Mouse (Mus musculus) midbrain, embryonic 13.5 days (tissue): ENCODE results near the gene Anp32a. TPM values are rescaled to one million over a fixed set of nuclear protein-coding genes. Genes with fewer than 3 reads are reported as not detected.

Experiments used
- ATAC-seq: fragments of 200-750 bp; cut with Nextera tagmentation; 2 replicates; pipeline ENCODE4 v1.8.0; 2017; ENCODE audit warnings: mild to moderate bottlenecking, moderate TSS enrichment, moderate library complexity
- H3K27ac ChIP-seq: fragments of 300-500 bp; sonication (generic); 2 replicates; pipeline ENCODE4 v1.5.1; 2015; ENCODE audit warnings: inconsistent platforms, mild to moderate bottlenecking, moderate library complexity
- H3K27me3 ChIP-seq: fragments of 300-500 bp; sonication (generic); 2 replicates; pipeline ENCODE4 v1.6.1; 2015; ENCODE audit warnings: mild to moderate bottlenecking, inconsistent platforms
- H3K36me3 ChIP-seq: fragments of 300-500 bp; sonication (generic); 2 replicates; pipeline ENCODE4 v1.6.1; 2015; ENCODE audit warnings: mild to moderate bottlenecking, inconsistent platforms
- H3K4me1 ChIP-seq: fragments of 300-500 bp; sonication (generic); replicated peaks from 2 replicates; pipeline ENCODE4 v1.6.1; 2015; ENCODE audit warnings: inconsistent platforms
- H3K4me2 ChIP-seq: fragments of 300-500 bp; sonication (generic); replicated peaks from 2 replicates; pipeline ENCODE4 v1.6.1; 2015; ENCODE audit warnings: moderate library complexity, mild to moderate bottlenecking, inconsistent platforms
- H3K4me3 ChIP-seq: fragments of 300-500 bp; sonication (generic); replicated peaks from 2 replicates; pipeline ENCODE4 v1.5.1; 2015; ENCODE audit warnings: mild to moderate bottlenecking, inconsistent platforms
- H3K9ac ChIP-seq: fragments of 300-500 bp; sonication (generic); replicated peaks from 2 replicates; pipeline ENCODE4 v1.6.1; 2015; ENCODE audit warnings: mild to moderate bottlenecking, inconsistent platforms
- H3K9me3 ChIP-seq: fragments of 300-500 bp; sonication (generic); 2 replicates; pipeline ENCODE4 v1.6.1; 2016; ENCODE audit warnings: mild to moderate bottlenecking, inconsistent platforms
- WGBS: fragments of 180-500 bp; shearing (Covaris S2); methylation state at CpG from one replicate; pipeline ENCODE4 v1.1.7; 2015; 5-methylcytosine and 5-hydroxymethylcytosine counted together
- polyA plus RNA-seq: library from polyadenylated mRNA; unstranded; fragments of >200 nt; fragmentation: Nextera tagmentation; extraction: Ambion mirVana; gene quantifications from 2 replicates; pipeline ENCODE4 v1.2.1, GENCODE M21; 2015

The Anp32a gene
- 149 and 175 TPM in 2 replicates for polyA plus RNA-seq

GRCm38 (mm10) chr9:62341123-62341486 lies at the start of gene Anp32a:
TSS of gene Anp32a (plus strand) at chr9:62341293.
- H3K27ac ChIP-seq: peak within 1 kb of the TSS; percentile 99
- H3K4me3 ChIP-seq: peak within 1 kb of the TSS; percentile 89
- ATAC-seq: peak; percentile 95
- no peaks in the 10 kb centered on the region for H3K9me3 ChIP-seq
- H3K36me3 ChIP-seq: no peaks in the 10 kb centered on the region
- no peaks in the 10 kb centered on the region for H3K27me3 ChIP-seq
- peak within 1 kb of the TSS; percentile 98 for H3K9ac ChIP-seq
- H3K4me2 ChIP-seq: peak within 1 kb of the TSS; percentile 82
- peaks cover 33% of the 10 kb centered on the region for H3K4me1 ChIP-seq
- WGBS: under 1% methylated on average over 33 of the region's 34 CpGs

GRCm38 (mm10) chr9:62295006-62295698 lies 45.9 kb upstream of the Anp32a start:
- no peak overlapping the region for H3K4me2 ChIP-seq
- H3K36me3 ChIP-seq: no peaks in the 10 kb centered on the region
- no peak overlapping the region for H3K9ac ChIP-seq
- 33% methylated on average over 7 of the region's 7 CpGs for WGBS
- no peak for ATAC-seq
- H3K4me1 ChIP-seq: peaks cover 9% of the 10 kb centered on the region; the same call in 1 of the 2 replicates
- H3K9me3 ChIP-seq: no peaks in the 10 kb centered on the region
- no peak overlapping the region for H3K27ac ChIP-seq
- H3K4me3 ChIP-seq: no peak overlapping the region
- H3K27me3 ChIP-seq: no peaks in the 10 kb centered on the region

GRCm38 (mm10) chr9:62296891-62297290 lies 44.2 kb upstream of the Anp32a start:
- Histone ChIP-seq H3K27me3 (no peaks in the 10 kb centered on the region), H3K9ac (no peak overlapping the region), H3K4me3 (no peak overlapping the region), H3K9me3 (no peaks in the 10 kb centered on the region), H3K27ac (no peak overlapping the region), H3K4me1 (peaks cover 9% of the 10 kb centered on the region; the same call in 1 of the 2 replicates), H3K36me3 (no peaks in the 10 kb centered on the region), H3K4me2 (no peak overlapping the region)
- WGBS: 62% methylated on average over 1 of the region's 1 CpGs
- ATAC-seq: no peak

- WGBS: 92% methylated on average over 6 of the region's 6 CpGs
- no peak for ATAC-seq
Observed at GRCm38 (mm10) chr9:62315556-62315955, 25.5 kb upstream of the Anp32a start.

GRCm38 (mm10) chr9:62318729-62319128 lies 22.4 kb upstream of the Anp32a start:
- Histone ChIP-seq H3K9me3 (no peaks in the 10 kb centered on the region), H3K36me3 (no peaks in the 10 kb centered on the region), H3K4me1 (no peaks in the 10 kb centered on the region), H3K27ac (no peak overlapping the region), H3K9ac (no peak overlapping the region), H3K4me3 (no peak overlapping the region), H3K27me3 (no peaks in the 10 kb centered on the region), H3K4me2 (no peak overlapping the region)
- 88% methylated on average over 4 of the region's 4 CpGs for WGBS
- ATAC-seq: no peak

More at GRCm38 (mm10) chr9:62315556-62315955, 25.5 kb upstream of the Anp32a start:
- no peaks in the 10 kb centered on the region for H3K4me1 ChIP-seq
- no peak overlapping the region for H3K9ac ChIP-seq
- H3K4me2 ChIP-seq: no peak overlapping the region
- no peak overlapping the region for H3K27ac ChIP-seq
- no peak overlapping the region for H3K4me3 ChIP-seq
- no peaks in the 10 kb centered on the region for H3K36me3 ChIP-seq
- H3K9me3 ChIP-seq: no peaks in the 10 kb centered on the region
- H3K27me3 ChIP-seq: no peaks in the 10 kb centered on the region

- no peak overlapping the region for H3K4me3 ChIP-seq
- H3K36me3 ChIP-seq: no peaks in the 10 kb centered on the region
- H3K4me2 ChIP-seq: no peak overlapping the region
- H3K9me3 ChIP-seq: no peaks in the 10 kb centered on the region
- no peak overlapping the region for H3K27ac ChIP-seq
- no peaks in the 10 kb centered on the region for H3K4me1 ChIP-seq
- H3K9ac ChIP-seq: no peak overlapping the region
- no peaks in the 10 kb centered on the region for H3K27me3 ChIP-seq
- WGBS: 77% methylated on average over 1 of the region's 1 CpGs
- ATAC-seq: no peak
Observed at GRCm38 (mm10) chr9:62323816-62324215, 17.3 kb upstream of the Anp32a start.

- ATAC-seq: no peak
- WGBS: 75% methylated on average over 3 of the region's 3 CpGs
- Histone ChIP-seq H3K27ac (no peak overlapping the region), H3K4me2 (no peak overlapping the region), H3K4me3 (no peak overlapping the region), H3K9me3 (no peaks in the 10 kb centered on the region), H3K4me1 (no peaks in the 10 kb centered on the region), H3K36me3 (no peaks in the 10 kb centered on the region), H3K27me3 (no peaks in the 10 kb centered on the region), H3K9ac (no peak overlapping the region)
Observed at GRCm38 (mm10) chr9:62325965-62326364, 15.1 kb upstream of the Anp32a start.

GRCm38 (mm10) chr9:62334298-62334825 lies 6.7 kb upstream of the Anp32a start:
- Histone ChIP-seq H3K9ac (no peak overlapping the region), H3K9me3 (no peaks in the 10 kb centered on the region), H3K4me2 (no peak overlapping the region), H3K36me3 (no peaks in the 10 kb centered on the region), H3K4me1 (peaks cover 10% of the 10 kb centered on the region), H3K4me3 (no peak overlapping the region), H3K27me3 (no peaks in the 10 kb centered on the region), H3K27ac (no peak overlapping the region)
- ATAC-seq: no peak
- WGBS: 92% methylated on average over 9 of the region's 9 CpGs

GRCm38 (mm10) chr9:62335396-62335795 lies 5.7 kb upstream of the Anp32a start:
- WGBS: 58% methylated on average over 12 of the region's 12 CpGs
- H3K4me3 ChIP-seq: no peak overlapping the region

GRCm38 (mm10) chr9:62337924-62338635 lies 3.0 kb upstream of the Anp32a start:
- Histone ChIP-seq H3K4me1 (peaks cover 17% of the 10 kb centered on the region), H3K4me3 (no peak overlapping the region), H3K4me2 (0 out of 2 replicates have a peak overlapping the region, but pooled peaks have one; percentile 6), H3K27ac (no peak overlapping the region), H3K36me3 (no peaks in the 10 kb centered on the region), H3K9ac (no peak overlapping the region), H3K27me3 (no peaks in the 10 kb centered on the region), H3K9me3 (no peaks in the 10 kb centered on the region)
- ATAC-seq: no peak
- 68% methylated on average over 4 of the region's 4 CpGs for WGBS

More at GRCm38 (mm10) chr9:62335396-62335795, 5.7 kb upstream of the Anp32a start:
- no peak for ATAC-seq
- Histone ChIP-seq H3K27ac (no peak overlapping the region), H3K4me2 (no peak overlapping the region), H3K4me1 (peaks cover 17% of the 10 kb centered on the region), H3K9ac (no peak overlapping the region), H3K27me3 (no peaks in the 10 kb centered on the region), H3K9me3 (no peaks in the 10 kb centered on the region), H3K36me3 (no peaks in the 10 kb centered on the region)

GRCm38 (mm10) chr9:62338636-62339191 lies 2.4 kb upstream of the Anp32a start:
- H3K4me2 ChIP-seq: 0 out of 2 replicates have a peak overlapping the region, but pooled peaks have one; percentile 6
- ATAC-seq: no peak
- H3K27me3 ChIP-seq: no peaks in the 10 kb centered on the region
- no peak overlapping the region for H3K9ac ChIP-seq
- H3K36me3 ChIP-seq: no peaks in the 10 kb centered on the region
- H3K9me3 ChIP-seq: no peaks in the 10 kb centered on the region
- H3K4me3 ChIP-seq: no peak overlapping the region
- H3K4me1 ChIP-seq: peaks cover 17% of the 10 kb centered on the region
- WGBS: 69% methylated on average over 9 of the region's 9 CpGs
- H3K27ac ChIP-seq: no peak overlapping the region
